ENCODE assay signal across 22 mouse cellular contexts in the genomic region with DNA sequence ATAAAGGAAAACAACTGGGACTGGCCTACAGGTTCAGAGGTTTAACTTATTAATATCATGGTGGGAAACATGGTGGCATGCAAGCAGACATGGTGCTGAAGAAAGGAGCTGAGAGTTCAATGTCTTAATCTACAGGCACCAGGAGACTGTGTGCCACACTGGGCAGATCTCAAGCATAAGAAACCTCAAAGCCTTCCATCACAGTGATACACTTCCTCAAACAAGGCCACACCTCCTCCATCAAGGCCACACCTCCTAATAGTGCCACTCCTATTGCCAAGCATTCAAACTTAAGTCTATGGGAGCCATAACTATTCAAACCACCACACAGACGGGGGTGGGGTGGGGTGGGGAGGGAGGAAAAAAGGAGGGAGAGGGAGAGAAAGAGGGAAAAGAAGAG. TPM values are rescaled to one million over a fixed set of nuclear protein-coding genes. Genes with fewer than 3 reads are reported as not detected.
DNase-seq lines count a peak whose midpoint lies in the region; TF ChIP-seq lines count a peak whose summit lies in the region.
"Had no signal": no experiment of that assay in that cellular context is flagged by ENCODE, and none has a peak within 500 bp of the region (broad histone marks: within the 10 kb centered on the region; RNA-seq: fewer than 3 reads in every experiment).

No protein-coding gene starts in this region.

- TF ChIP-seq EP300 in CH12.LX (IDR thresholded peaks at IDR 0.05; ENCODE audit: low read length): no peak

- no peaks in the 10 kb centered on the region for H3K79me2 ChIP-seq in CH12.LX (replicated peaks; ENCODE audit: control insufficient read depth, extremely low read depth, insufficient read depth, poor library complexity, severe bottlenecking)

- H3K4me1 ChIP-seq in CH12.LX (ENCODE audit: control insufficient read depth in 1 of 2, insufficient read depth in 2 of 2): peaks cover 0 to 7% of the 10 kb centered on the region in 2 experiments; a peak in 2 of 4 replicates
- H3K4me1 ChIP-seq: embryonic facial prominence, embryonic 13.5 days; embryonic facial prominence, embryonic 15.5 days; forebrain, embryonic 10.5 days; forebrain, embryonic 12.5 days had no signal

- intact Hi-C loops in left cerebral cortex, postnatal 10 days (cut with DNase I): no loop called here

- no peak for TF ChIP-seq CTCF in CH12.LX (conservative IDR thresholded peaks at IDR 0.05 in 1 of 2, IDR thresholded peaks at IDR 0.05 in 1 of 2; ENCODE audit: low read depth in 2 of 2, low read length in 2 of 2)

- no peak for TF ChIP-seq POLR2A in CH12.LX (IDR thresholded peaks at IDR 0.05; ENCODE audit: low read depth, low read length)

- H3K27ac ChIP-seq in CH12.LX (ENCODE audit: insufficient read depth, low read depth): no peak overlapping the region
- H3K27ac ChIP-seq: embryonic facial prominence, embryonic 13.5 days; embryonic facial prominence, embryonic 15.5 days; forebrain, embryonic 10.5 days; forebrain, embryonic 12.5 days had no signal

- in situ Hi-C loops in CH12.LX (cut with MboI; ENCODE audit: low pct_ligation_motif_present, low pct_unique_long_range_greater_than_20kb, low sequenced_read_pairs): loop anchor here (5.0 kb wide), 1 partner anchor 46 kb away; no protein-coding TSS in a partner anchor

- no peaks in the 10 kb centered on the region for H3K27me3 ChIP-seq in CH12.LX (replicated peaks)
- H3K27me3 ChIP-seq: embryonic facial prominence, embryonic 13.5 days; embryonic facial prominence, embryonic 15.5 days; forebrain, embryonic 12.5 days had no signal

- H3K4me2 ChIP-seq in CH12.LX (ENCODE audit: insufficient read depth, low read depth, poor library complexity, severe bottlenecking): no peak overlapping the region
- H3K4me2 ChIP-seq: embryonic facial prominence, embryonic 13.5 days; embryonic facial prominence, embryonic 15.5 days; forebrain, embryonic 12.5 days had no signal

- no peaks in the 10 kb centered on the region for H3K9me3 ChIP-seq in CH12.LX (replicated peaks; ENCODE audit: low read length)
- H3K9me3 ChIP-seq: embryonic facial prominence, embryonic 13.5 days; embryonic facial prominence, embryonic 15.5 days; forebrain, embryonic 10.5 days; forebrain, embryonic 12.5 days had no signal

- TF ChIP-seq RAD21 in CH12.LX (IDR thresholded peaks at IDR 0.05; ENCODE audit: low read depth, low read length): no peak

- H3K9ac ChIP-seq in CH12.LX (ENCODE audit: insufficient read depth, low read depth): no peak overlapping the region
- H3K9ac ChIP-seq: embryonic facial prominence, embryonic 13.5 days; embryonic facial prominence, embryonic 15.5 days; forebrain, embryonic 12.5 days had no signal

- DNase-seq in 416B (ENCODE audit: low read depth): peak; percentile 44
- DNase-seq in CH12.LX (ENCODE audit: extremely low read depth): peak; percentile 8
- DNase-seq in MEL-GATA-1-ER (ENCODE audit: extremely low read depth, low read depth): peak; percentile 58
- no peak for DNase-seq in layer of hippocampus, postnatal 25 days (ENCODE audit: extremely low spot score in 1 of 2, low spot score in 1 of 2)
- DNase-seq in left cerebral cortex, postnatal 10 days (ENCODE audit: extremely low spot score in 1 of 2, low spot score in 2 of 2): no peak
- no peak for DNase-seq in urinary bladder, adult 18-20 months (ENCODE audit: low spot score in 2 of 2)
- DNase-seq: adrenal gland, adult 2 months; adrenal gland, postnatal 10 days; adrenal gland, postnatal 25 days; cerebellum, adult 11 months; cerebellum, adult 18-20 months; cerebellum, adult 8-10 months; cerebellum, adult 9-11 months; cerebellum, postnatal 14 days; cerebellum, postnatal 36 days; embryo, embryonic 11 days had no signal

- no peak overlapping the region for H3K4me3 ChIP-seq in CH12.LX (replicated peaks in 1 of 3; ENCODE audit: low read depth in 2 of 3, low read length in 2 of 3, poor library complexity in 1 of 3)
- H3K4me3 ChIP-seq: embryonic facial prominence, embryonic 13.5 days; embryonic facial prominence, embryonic 15.5 days; erythroblast, embryonic 14.5 days; forebrain, embryonic 10.5 days; forebrain, embryonic 12.5 days had no signal

- no peaks in the 10 kb centered on the region for H3K36me3 ChIP-seq in CH12.LX (replicated peaks in 1 of 2; ENCODE audit: control insufficient read depth in 1 of 2, insufficient read depth in 1 of 2, low read length in 1 of 2)
- H3K36me3 ChIP-seq: embryonic facial prominence, embryonic 13.5 days; embryonic facial prominence, embryonic 15.5 days; forebrain, embryonic 10.5 days; forebrain, embryonic 12.5 days had no signal

- dilution Hi-C loops in CH12.LX (cut with MboI; ENCODE audit: extremely low pct_ligation_motif_present, extremely low pct_unique_long_range_greater_than_20kb, low sequenced_read_pairs): no loop called here

TF ChIP-seq in CH12.LX, 34 proteins besides CTCF, POLR2A, EP300 and RAD21:
- TF ChIP-seq MEF2A (IDR thresholded peaks at IDR 0.05; ENCODE audit: borderline replicate concordance, low read depth, low read length) (no peak), POLR2AphosphoS2 (IDR thresholded peaks at IDR 0.05; ENCODE audit: low read depth, low read length) (no peak), ZC3H11A (IDR thresholded peaks at IDR 0.05; ENCODE audit: low read depth, low read length) (no peak), NRF1 (IDR thresholded peaks at IDR 0.05; ENCODE audit: low read depth, low read length) (no peak), NELFE (IDR thresholded peaks at IDR 0.05; ENCODE audit: low read depth, low read length) (no peak), KAT2A (IDR thresholded peaks at IDR 0.05; ENCODE audit: insufficient replicate concordance, low read length) (no peak), GABPA (IDR thresholded peaks at IDR 0.05; ENCODE audit: insufficient replicate concordance, low read depth, low read length) (no peak), USF2 (conservative IDR thresholded peaks at IDR 0.05; ENCODE audit: low read depth, low read length) (no peak), ZMIZ1 (IDR thresholded peaks at IDR 0.05; ENCODE audit: low read depth, low read length) (no peak), BHLHE40 (IDR thresholded peaks at IDR 0.05; ENCODE audit: low read depth, low read length) (no peak)

RNA-seq across cellular contexts. Expression of gene Dmc1, which starts 23.3 kb away (rescaled TPM):
- total RNA-seq in CH12.LX (2012; rRNA removed) (not detected in 2 replicates), CH12.LX (2014; rRNA removed) (not detected in 2 replicates)
- polyA plus RNA-seq in CH12.LX (2012; ENCODE audit: insufficient read length, low read depth): not detected in 2 replicates
- total RNA-seq in layer of hippocampus, postnatal 25 days (2021): under 1 TPM; 0.57 to 0.92 TPM
- 1 to 10 TPM; 1.0 to 1.4 TPM for total RNA-seq in left cerebral cortex, postnatal 10 days (2021)
- polyA plus RNA-seq: CD4-positive, CD25-positive, alpha-beta regulatory T cell, adult 4 months; erythroblast, embryonic 14.5 days had no signal

RNA-seq across cellular contexts. Expression of gene Ddx17, which starts 35.0 kb away (rescaled TPM):
- total RNA-seq in CH12.LX (2012; rRNA removed): 81.3 and 93.0 TPM in 2 replicates
- total RNA-seq in CH12.LX (2014; rRNA removed): 79.8 and 84.6 TPM in 2 replicates
- polyA plus RNA-seq in CH12.LX (2012; ENCODE audit: insufficient read length, low read depth): 108 and 114 TPM in 2 replicates
- 100 to 1,000 TPM; 275 to 348 TPM for total RNA-seq in layer of hippocampus, postnatal 25 days (2021)
- total RNA-seq in left cerebral cortex, postnatal 10 days (2021): 100 to 1,000 TPM; 381 TPM

Comparison
In these comparisons a context has a peak if more than half of its experiments do, and no peak if none do; other contexts are left out.
1. DNase-seq: peak in 416B (single experiment), CH12.LX (single experiment) and MEL-GATA-1-ER (single experiment); none in layer of hippocampus, postnatal 25 days (0 of 2), left cerebral cortex, postnatal 10 days (0 of 2) and urinary bladder, adult 18-20 months (0 of 2).